ENCODE assay signal across 24 mouse cellular contexts in the genomic region with DNA sequence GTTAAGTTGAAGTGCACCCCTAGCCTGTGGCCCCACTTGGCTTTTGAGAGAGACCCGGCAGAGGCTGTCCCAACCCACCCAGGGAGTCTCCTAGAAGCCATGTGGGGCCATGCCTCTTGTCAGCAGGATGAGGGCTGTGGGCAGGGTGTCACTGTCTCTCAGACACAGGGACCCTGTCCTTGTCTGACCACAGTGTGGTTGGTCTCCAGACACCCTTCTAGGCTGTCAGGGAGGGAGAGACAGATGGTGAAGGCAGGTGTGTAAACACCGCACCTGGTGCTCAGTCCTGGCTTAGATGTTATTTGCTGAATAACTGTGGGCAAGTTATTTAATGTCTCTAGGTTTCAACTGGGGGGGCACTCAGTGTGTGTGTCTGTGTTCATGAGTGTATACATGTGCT. TPM values are rescaled to one million over a fixed set of nuclear protein-coding genes. Genes with fewer than 3 reads are reported as not detected.
A peak's percentile ranks its signal among the peaks of the same experiment; 100 is the strongest.
DNase-seq lines count a peak whose midpoint lies in the region; ATAC-seq and TF ChIP-seq lines count a peak whose summit lies in the region.
"Had no signal": no experiment of that assay in that cellular context is flagged by ENCODE, and none has a peak within 500 bp of the region (broad histone marks: within the 10 kb centered on the region; RNA-seq: fewer than 3 reads in every experiment).

No protein-coding gene starts in this region.

- no peaks in the 10 kb centered on the region for H3K79me3 ChIP-seq in C2C12 (ENCODE audit: low read depth)

- 0 out of 2 replicates have a peak overlapping the region, but pooled peaks have one; percentile 5 for H3K4me3 ChIP-seq in heart, embryonic 11.5 days (ENCODE audit: low read depth, low read length)
- H3K4me3 ChIP-seq in C2C12 (ENCODE audit: insufficient read depth, poor library complexity, severe bottlenecking): no peak overlapping the region
- H3K4me3 ChIP-seq in heart, postnatal 0 days (ENCODE audit: low read depth, low read length): peak overlapping the region; percentile 56; the same call in 1 of the 2 replicates
- H3K4me3 ChIP-seq: embryonic facial prominence, embryonic 15.5 days; forebrain, embryonic 15.5 days; hindbrain, embryonic 15.5 days; left cerebral cortex, adult 2 months; limb, embryonic 15.5 days; lung, embryonic 15.5 days; midbrain, embryonic 12.5 days had no signal

- DNase-seq in heart, adult 18-20 months: no peak
- DNase-seq in 3134 (ENCODE audit: extremely low read depth, insufficient read length, low spot score): peak; percentile 24
- no peak for DNase-seq in heart, postnatal 0 days (ENCODE audit: low spot score)
- no peak for DNase-seq in B cell, adult 2 months
- DNase-seq in right cerebral cortex, adult 2 months (ENCODE audit: low spot score in 2 of 2): no peak
- DNase-seq: adrenal gland, postnatal 14 days; cerebellum, adult 9-10 months; gastrocnemius, postnatal 14 days; left cerebral cortex, postnatal 4 days; lung, postnatal 4 days; right cerebral cortex, postnatal 25 days; spleen, adult 18-20 months; thymus, postnatal 14 days had no signal

- H3K4me1 ChIP-seq in heart, embryonic 11.5 days (ENCODE audit: control insufficient read depth, insufficient read depth, low read length): peaks cover 17% of the 10 kb centered on the region; the same call in 1 of the 2 replicates
- peaks cover 17% of the 10 kb centered on the region for H3K4me1 ChIP-seq in heart, postnatal 0 days (ENCODE audit: control insufficient read depth, insufficient read depth)

- no peak for TF ChIP-seq EP300 in heart, postnatal 0 days (IDR thresholded peaks at IDR 0.05; ENCODE audit: low read depth)

- H3ac ChIP-seq in C2C12 (ENCODE audit: control insufficient read depth, insufficient read length, low read depth): no peak overlapping the region

- H3K27me3 ChIP-seq in heart, embryonic 11.5 days (ENCODE audit: control insufficient read depth, insufficient read depth, low read length): no peaks in the 10 kb centered on the region
- no peaks in the 10 kb centered on the region for H3K27me3 ChIP-seq in C2C12 (ENCODE audit: control insufficient read depth, insufficient read depth, insufficient read length)
- H3K27me3 ChIP-seq in heart, postnatal 0 days (ENCODE audit: control insufficient read depth, insufficient read depth, low read length): no peaks in the 10 kb centered on the region
- H3K27me3 ChIP-seq: embryonic facial prominence, embryonic 15.5 days; forebrain, embryonic 15.5 days; hindbrain, embryonic 15.5 days; limb, embryonic 15.5 days; lung, embryonic 15.5 days; midbrain, embryonic 12.5 days had no signal

- H3K4me2 ChIP-seq in heart, embryonic 11.5 days: peak overlapping the region; percentile 21; the same call in 1 of the 2 replicates
- H3K4me2 ChIP-seq in heart, postnatal 0 days (ENCODE audit: low read depth, low read length): peak overlapping the region; percentile 81
- H3K4me2 ChIP-seq: embryonic facial prominence, embryonic 15.5 days; forebrain, embryonic 15.5 days; hindbrain, embryonic 15.5 days; limb, embryonic 15.5 days; lung, embryonic 15.5 days; midbrain, embryonic 12.5 days had no signal

- H3K27ac ChIP-seq in heart, embryonic 11.5 days (ENCODE audit: low read depth, low read length): no peak overlapping the region
- peak overlapping the region; percentile 96 for H3K27ac ChIP-seq in heart, postnatal 0 days (ENCODE audit: low read depth)
- H3K27ac ChIP-seq: embryonic facial prominence, embryonic 15.5 days; forebrain, embryonic 15.5 days; hindbrain, embryonic 15.5 days; left cerebral cortex, adult 2 months; limb, embryonic 15.5 days; liver, embryonic 14.5 days; lung, embryonic 15.5 days; midbrain, embryonic 12.5 days had no signal

- no peak for ATAC-seq in heart, embryonic 11.5 days (replicated peaks; ENCODE audit: insufficient number of reproducible peaks, low FRiP score, low TSS enrichment)
- ATAC-seq in heart, postnatal 0 days (ENCODE audit: insufficient read depth, low read depth): no peak
- ATAC-seq: CD4-positive, CD25-positive, alpha-beta regulatory T cell, adult 4 months; forebrain, embryonic 15.5 days had no signal

- no peaks in the 10 kb centered on the region for H3K9me3 ChIP-seq in heart, embryonic 11.5 days (replicated peaks; ENCODE audit: control insufficient read depth, low read length)
- no peaks in the 10 kb centered on the region for H3K9me3 ChIP-seq in heart, postnatal 0 days (replicated peaks; ENCODE audit: control insufficient read depth, low read length)
- H3K9me3 ChIP-seq: embryonic facial prominence, embryonic 15.5 days; forebrain, embryonic 15.5 days; hindbrain, embryonic 15.5 days; limb, embryonic 15.5 days; lung, embryonic 15.5 days; midbrain, embryonic 12.5 days had no signal

- no peak overlapping the region for H3K9ac ChIP-seq in heart, embryonic 11.5 days (ENCODE audit: low read depth, low read length)
- H3K9ac ChIP-seq in heart, postnatal 0 days (replicated peaks; ENCODE audit: low read depth, low read length): peak overlapping the region; percentile 72
- H3K9ac ChIP-seq: embryonic facial prominence, embryonic 15.5 days; forebrain, embryonic 15.5 days; hindbrain, embryonic 15.5 days; limb, embryonic 15.5 days; liver, embryonic 14.5 days; lung, embryonic 15.5 days; midbrain, embryonic 12.5 days had no signal

- 63% methylated on average over 2 of the region's 2 CpGs for WGBS in heart, embryonic 11.5 days (ENCODE audit: insufficient replicate concordance)
- 57% methylated on average over 2 of the region's 2 CpGs for whole genome bisulfite sequencing in heart, postnatal 0 days

- no peaks in the 10 kb centered on the region for H3K36me3 ChIP-seq in heart, embryonic 11.5 days (ENCODE audit: control insufficient read depth, insufficient read depth, low read length)
- H3K36me3 ChIP-seq in C2C12 (ENCODE audit: control insufficient read depth, insufficient read depth): no peaks in the 10 kb centered on the region
- 0 out of 2 replicates have a peak, but pooled peaks cover 6% of the 10 kb centered on the region for H3K36me3 ChIP-seq in heart, postnatal 0 days (replicated peaks; ENCODE audit: control insufficient read depth, insufficient read depth, low read length)
- H3K36me3 ChIP-seq: embryonic facial prominence, embryonic 15.5 days; forebrain, embryonic 15.5 days; hindbrain, embryonic 15.5 days; limb, embryonic 15.5 days; lung, embryonic 15.5 days; midbrain, embryonic 12.5 days had no signal

- TF ChIP-seq CTCF in C2C12 (IDR thresholded peaks at IDR 0.05; ENCODE audit: control insufficient read depth, insufficient read depth, insufficient read length): no peak
- no peak for TF ChIP-seq CTCF in heart, postnatal 0 days (IDR thresholded peaks at IDR 0.05; ENCODE audit: low read depth)

- H3K79me2 ChIP-seq in C2C12 (ENCODE audit: control insufficient read depth, insufficient read depth): no peaks in the 10 kb centered on the region

TF ChIP-seq in C2C12, 6 proteins besides CTCF, POLR2A, EP300 and RAD21:
- TF ChIP-seq USF1 (IDR thresholded peaks at IDR 0.05; ENCODE audit: low read depth) (no peak), MYOD1 (IDR thresholded peaks at IDR 0.05; ENCODE audit: control insufficient read depth, insufficient read length, low read depth) (peak; percentile 78), FOSL1 (IDR thresholded peaks at IDR 0.05; ENCODE audit: insufficient read depth, low read length, poor library complexity, severe bottlenecking) (no peak), MAX (IDR thresholded peaks at IDR 0.05) (no peak), MYOG (IDR thresholded peaks at IDR 0.05; ENCODE audit: control insufficient read depth, extremely low read depth, insufficient read length) (no peak)

RNA-seq across cellular contexts. Expression of gene Sspn, which starts 4.5 kb away (rescaled TPM):
- 35.6 and 53.3 TPM in 2 replicates for polyA plus RNA-seq in heart, embryonic 11.5 days (2014; fragmentation: Nextera tagmentation; extraction: Ambion mirVana)
- 100 to 1,000 TPM in 1 of 2 experiments, 10 to 100 TPM in 1; 99.7 to 102 TPM for total RNA-seq in heart, adult 18-20 months (2021)
- 4.7 TPM for polyA plus RNA-seq in C2C12 (2012; fragmentation: generic; extraction: Trizol)
- total RNA-seq in heart, postnatal 0 days (2014; rRNA removed; ENCODE audit: low replicate concordance): 64.2 and 74.1 TPM in 2 replicates
- polyA plus RNA-seq in heart, postnatal 0 days (2015; fragmentation: Nextera tagmentation; extraction: Ambion mirVana): 92.0 and 93.6 TPM in 2 replicates
- polyA plus RNA-seq: CD4-positive, CD25-positive, alpha-beta regulatory T cell, adult 4 months had no signal
